Mouse (Mus musculus) midbrain, embryonic 16.5 days (tissue): ENCODE data around the gene Baz2b. TPM values are rescaled to one million over a fixed set of nuclear protein-coding genes. Genes with fewer than 3 reads are reported as not detected.
"Not testable (repeated sequence)": the region's sequence is repeated elsewhere in the genome, so short reads cannot be mapped to it uniquely, and the experiment has no call there.

Experiments used
- ATAC-seq: fragments of 200-750 bp; cut with Nextera tagmentation; 2 replicates; pipeline ENCODE4 v1.8.0; 2017; ENCODE audit warnings: moderate TSS enrichment
- H3K27ac ChIP-seq: fragments of 300-500 bp; sonication (generic); 2 replicates; pipeline ENCODE4 v1.5.1; 2014; ENCODE audit warnings: mild to moderate bottlenecking, low read length, mixed read lengths
- H3K27me3 ChIP-seq: fragments of 300-500 bp; sonication (generic); 2 replicates; pipeline ENCODE4 v1.6.1; 2014; ENCODE audit warnings: low read depth, low read length, mixed read lengths; ENCODE audit not compliant: control insufficient read depth, insufficient read depth
- H3K36me3 ChIP-seq: fragments of 300-500 bp; sonication (generic); 2 replicates; pipeline ENCODE4 v1.6.1; 2014; ENCODE audit warnings: mild to moderate bottlenecking, low read length, moderate library complexity, mixed read lengths; ENCODE audit not compliant: control insufficient read depth, insufficient read depth
- H3K4me1 ChIP-seq: fragments of 300-500 bp; sonication (generic); 2 replicates; pipeline ENCODE4 v1.6.1; 2014; ENCODE audit warnings: mild to moderate bottlenecking, low read length, mixed read lengths; ENCODE audit not compliant: control insufficient read depth, insufficient read depth
- H3K4me2 ChIP-seq: fragments of 300-500 bp; sonication (generic); 2 replicates; pipeline ENCODE4 v1.6.1; 2014; ENCODE audit warnings: mild to moderate bottlenecking, low read length, mixed read lengths
- H3K4me3 ChIP-seq: fragments of 300-500 bp; sonication (generic); 2 replicates; pipeline ENCODE4 v1.5.1; 2014; ENCODE audit warnings: low read depth, mild to moderate bottlenecking, low read length, moderate library complexity, mixed read lengths
- H3K9ac ChIP-seq: fragments of 300-500 bp; sonication (generic); 2 replicates; pipeline ENCODE4 v1.6.1; 2014; ENCODE audit warnings: low read depth, low read length, mixed read lengths
- H3K9me3 ChIP-seq: fragments of 300-500 bp; sonication (generic); replicated peaks from 2 replicates; pipeline ENCODE4 v1.6.1; 2014; ENCODE audit warnings: mild to moderate bottlenecking, low read length, mixed read lengths; ENCODE audit not compliant: control insufficient read depth, poor library complexity, severe bottlenecking
- WGBS: fragments of 180-500 bp; shearing (Covaris S2); extraction: QIAGEN DNeasy Blood & Tissue Kit; methylation state at CpG from one replicate; pipeline ENCODE4 v1.1.7; 2014; 5-methylcytosine and 5-hydroxymethylcytosine counted together
- polyA plus RNA-seq: library from polyadenylated mRNA; unstranded; fragments of >200 nt; fragmentation: Nextera tagmentation; extraction: Ambion mirVana; gene quantifications from 2 replicates; pipeline ENCODE4 v1.2.1, GENCODE M21; 2015

The Baz2b gene
- polyA plus RNA-seq, 1 experiment from 2014 or later = 75.3 TPM

DNA sequence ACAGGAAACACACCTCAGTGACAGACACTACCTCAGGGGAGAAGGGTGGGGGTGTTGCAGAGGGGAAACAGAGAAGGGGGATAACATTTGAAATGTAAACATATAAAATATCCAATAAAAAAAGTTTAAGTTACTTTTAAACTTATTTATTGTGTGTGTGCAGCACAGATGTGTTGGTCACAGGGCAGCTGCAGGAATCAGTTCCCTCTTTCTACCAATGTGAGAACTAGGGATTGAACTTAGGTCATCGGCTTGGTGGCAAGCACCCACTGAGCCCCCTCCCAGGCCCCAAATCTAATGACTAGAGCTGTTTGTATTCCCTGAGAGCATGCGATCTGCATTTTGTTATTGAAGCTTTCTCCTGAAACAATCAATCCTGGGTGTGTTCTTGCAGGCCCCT is 57.2 kb downstream of the Baz2b start:
- WGBS = 77% methylated on average over 2 of the region's 2 CpGs
- Histone ChIP-seq H3K27me3 (no peaks in the 10 kb centered on the region), H3K4me1 (no peaks in the 10 kb centered on the region), H3K4me2 (no peak overlapping the region), H3K9me3 (no peaks in the 10 kb centered on the region), H3K36me3 (no peaks in the 10 kb centered on the region), H3K9ac (no peak overlapping the region), H3K27ac (no peak overlapping the region), H3K4me3 (no peak overlapping the region)
- no peak for ATAC-seq

DNA sequence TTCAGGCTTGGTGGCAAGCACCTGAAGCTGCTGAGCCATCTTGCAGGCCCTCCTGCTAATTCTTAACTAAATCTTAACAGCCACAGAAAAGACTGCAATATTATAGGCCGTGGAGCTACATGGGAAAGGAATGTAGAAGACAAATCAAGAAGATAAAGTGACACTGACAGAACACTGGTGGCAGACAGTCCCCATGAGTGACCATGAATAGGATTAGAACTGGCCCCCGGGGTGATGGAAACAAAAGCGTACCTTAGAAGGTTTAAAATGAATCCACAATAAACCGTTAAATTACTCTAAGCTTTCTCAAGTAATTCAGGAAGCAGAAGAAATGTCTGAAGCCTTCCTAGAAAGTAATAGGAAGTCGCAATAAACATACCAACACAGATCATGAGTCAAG is 61.0 kb downstream of the Baz2b start:
- Histone ChIP-seq H3K4me2 (no peak overlapping the region), H3K4me1 (no peaks in the 10 kb centered on the region), H3K4me3 (no peak overlapping the region), H3K27ac (no peak overlapping the region), H3K9ac (no peak overlapping the region), H3K27me3 (no peaks in the 10 kb centered on the region), H3K9me3 (no peaks in the 10 kb centered on the region), H3K36me3 (no peaks in the 10 kb centered on the region)
- ATAC-seq = no peak
- WGBS = 28% methylated on average over 5 of the region's 5 CpGs

DNA sequence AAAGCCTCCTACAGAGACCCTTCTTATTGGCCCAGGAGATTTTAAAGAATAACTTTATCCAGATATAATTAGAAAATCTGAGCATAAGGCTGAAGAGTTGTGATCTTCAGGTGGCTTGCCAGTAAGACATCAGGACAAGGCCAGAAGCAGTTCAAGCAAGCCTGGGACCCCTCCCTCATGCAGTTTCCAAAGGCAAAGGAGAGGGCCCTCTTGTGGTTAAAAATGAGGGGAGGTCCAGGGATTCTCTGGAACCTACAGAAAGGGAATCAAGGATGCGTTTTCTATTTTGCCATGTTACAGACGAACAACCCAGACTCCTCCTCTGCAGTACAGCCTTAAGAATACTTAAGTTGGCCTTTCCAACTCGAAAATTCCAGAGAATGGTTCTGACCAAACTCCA is 62.2 kb downstream of the Baz2b start:
- Histone ChIP-seq H3K9me3 (no peaks in the 10 kb centered on the region), H3K27me3 (no peaks in the 10 kb centered on the region), H3K4me3 (no peak overlapping the region), H3K27ac (no peak overlapping the region), H3K9ac (no peak overlapping the region), H3K36me3 (no peaks in the 10 kb centered on the region), H3K4me2 (no peak overlapping the region), H3K4me1 (no peaks in the 10 kb centered on the region)
- 48% methylated on average over 3 of the region's 3 CpGs for WGBS
- ATAC-seq = no peak

DNA sequence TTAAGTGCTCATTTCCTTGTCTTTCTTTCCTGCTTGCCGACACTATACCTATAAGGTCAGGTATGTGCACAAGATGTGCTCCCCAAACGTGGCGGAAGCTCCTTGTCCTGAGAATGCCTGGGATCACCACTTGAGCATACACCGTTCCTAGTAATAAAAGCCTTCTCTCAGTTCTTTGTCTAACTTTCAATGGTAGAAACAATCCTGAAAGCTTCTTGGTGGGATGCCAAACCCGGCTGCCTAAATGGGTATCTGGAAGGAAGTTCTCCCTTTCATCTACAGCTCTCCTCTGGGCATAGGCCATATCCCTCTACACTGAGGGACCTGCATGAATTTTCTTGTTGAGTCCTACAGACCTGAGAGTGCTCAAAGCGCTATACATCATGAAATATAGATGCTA is 63.9 kb downstream of the Baz2b start:
- H3K36me3 ChIP-seq = no peaks in the 10 kb centered on the region
- H3K9me3 ChIP-seq = no peaks in the 10 kb centered on the region
- 37% methylated on average over 6 of the region's 6 CpGs for WGBS
- H3K27ac ChIP-seq = no peak overlapping the region
- no peaks in the 10 kb centered on the region for H3K27me3 ChIP-seq
- no peak overlapping the region for H3K9ac ChIP-seq
- no peak overlapping the region for H3K4me2 ChIP-seq
- no peak for ATAC-seq
- H3K4me3 ChIP-seq = no peak overlapping the region
- H3K4me1 ChIP-seq = no peaks in the 10 kb centered on the region

DNA sequence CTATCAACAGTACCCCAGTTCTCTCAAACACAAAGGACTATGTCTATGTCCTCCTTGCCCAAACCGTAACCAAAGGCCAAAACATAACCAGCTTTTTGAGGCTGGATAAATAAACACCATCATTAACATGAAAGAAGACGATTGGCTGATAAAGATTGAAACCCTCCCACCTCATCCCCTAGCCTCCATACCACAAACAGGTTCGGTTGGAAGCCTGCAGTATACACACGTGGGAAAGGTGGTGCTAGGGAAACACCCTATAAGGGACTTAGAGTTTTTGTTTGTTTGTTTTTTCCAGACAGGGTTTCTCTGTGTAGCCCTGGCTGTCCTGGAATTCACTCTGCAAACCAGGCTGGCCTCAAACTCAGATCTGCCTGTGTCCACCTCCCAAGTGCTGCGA is 66.3 kb downstream of the Baz2b start:
- H3K4me3 ChIP-seq = no peak overlapping the region
- no peaks in the 10 kb centered on the region for H3K36me3 ChIP-seq
- no peak overlapping the region for H3K27ac ChIP-seq
- H3K27me3 ChIP-seq = no peaks in the 10 kb centered on the region
- H3K9me3 ChIP-seq = no peaks in the 10 kb centered on the region
- H3K9ac ChIP-seq = no peak overlapping the region
- WGBS = 69% methylated on average over 5 of the region's 5 CpGs
- no peaks in the 10 kb centered on the region for H3K4me1 ChIP-seq
- no peak for ATAC-seq
- no peak overlapping the region for H3K4me2 ChIP-seq

DNA sequence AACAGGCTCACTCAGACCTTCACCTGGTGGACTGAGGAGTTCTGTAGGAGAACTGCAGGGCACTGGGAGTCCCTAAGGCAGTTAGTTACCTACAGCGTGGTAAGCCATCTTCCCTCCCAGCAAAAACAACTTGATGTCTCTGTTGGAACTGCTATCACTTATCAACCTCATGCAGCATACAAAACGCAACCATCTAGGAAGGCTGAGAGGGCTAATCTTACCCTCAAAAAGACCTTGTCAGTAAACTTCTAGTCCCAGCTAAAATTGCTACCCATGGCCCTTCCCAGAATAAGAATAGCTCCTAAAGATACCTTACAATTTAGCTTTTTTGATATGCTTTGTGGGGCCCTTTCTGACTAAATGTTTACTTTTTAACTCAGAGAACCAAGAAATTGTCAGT is 67.4 kb downstream of the Baz2b start:
- no peaks in the 10 kb centered on the region for H3K4me1 ChIP-seq
- no peaks in the 10 kb centered on the region for H3K36me3 ChIP-seq
- no peak overlapping the region for H3K27ac ChIP-seq
- no peaks in the 10 kb centered on the region for H3K9me3 ChIP-seq
- ATAC-seq = no peak
- no peak overlapping the region for H3K4me2 ChIP-seq
- no peak overlapping the region for H3K4me3 ChIP-seq
- WGBS = 85% methylated on average over 2 of the region's 2 CpGs
- H3K27me3 ChIP-seq = no peaks in the 10 kb centered on the region
- no peak overlapping the region for H3K9ac ChIP-seq

DNA sequence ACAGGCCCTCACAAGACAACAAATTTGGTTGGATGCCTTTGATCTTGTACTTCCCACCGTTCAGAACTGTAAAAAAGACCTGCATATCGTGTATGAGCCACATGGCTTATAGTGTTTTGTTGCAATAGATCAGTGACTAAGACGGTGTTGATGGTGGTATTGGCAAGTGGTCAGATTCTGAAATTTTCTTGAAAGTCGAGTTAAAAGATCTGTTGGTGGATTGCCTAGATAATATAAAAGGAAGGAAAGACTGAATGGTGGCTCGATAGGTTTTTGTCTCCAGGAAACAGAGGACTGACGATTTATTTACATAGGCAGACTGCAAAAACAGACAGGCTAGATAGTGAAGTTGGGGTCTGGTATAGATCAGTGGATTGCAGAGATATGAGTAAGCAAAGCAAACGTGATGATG is 70.9 kb downstream of the Baz2b start:
- Histone ChIP-seq H3K4me3 (no peak overlapping the region), H3K4me2 (no peak overlapping the region), H3K27me3 (no peaks in the 10 kb centered on the region), H3K9me3 (no peaks in the 10 kb centered on the region), H3K36me3 (no peaks in the 10 kb centered on the region), H3K4me1 (no peaks in the 10 kb centered on the region), H3K9ac (no peak overlapping the region), H3K27ac (no peak overlapping the region)
- WGBS = 71% methylated on average over 7 of the region's 7 CpGs
- ATAC-seq = no peak

DNA sequence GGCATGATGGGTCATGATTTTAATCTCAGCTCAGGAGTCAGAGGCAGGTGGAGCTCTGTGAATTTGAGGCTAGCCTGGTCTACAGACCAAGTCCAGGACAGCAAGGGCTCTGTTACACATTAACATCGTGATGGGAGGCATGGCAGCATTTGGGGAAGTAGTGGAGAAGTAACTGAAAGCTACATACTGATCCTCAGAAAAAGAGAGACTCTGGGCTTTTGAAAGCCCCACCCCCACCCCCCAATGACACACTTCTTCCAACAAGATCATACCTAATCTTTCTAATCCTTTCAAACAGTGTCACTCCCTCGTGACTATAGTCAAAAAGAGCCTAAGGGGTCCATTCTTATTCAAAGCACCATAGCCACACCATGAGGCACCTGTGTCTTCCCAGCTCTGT is 73.8 kb downstream of the Baz2b start:
- H3K27me3 ChIP-seq = no peaks in the 10 kb centered on the region
- H3K36me3 ChIP-seq = no peaks in the 10 kb centered on the region
- H3K9ac ChIP-seq = no peak overlapping the region
- H3K4me3 ChIP-seq = no peak overlapping the region
- H3K4me1 ChIP-seq = no peaks in the 10 kb centered on the region
- peaks cover 3% of the 10 kb centered on the region; the same call in 1 of the 2 replicates for H3K9me3 ChIP-seq
- no peak overlapping the region for H3K4me2 ChIP-seq
- ATAC-seq = no peak
- 52% methylated on average over 2 of the region's 2 CpGs for WGBS
- no peak overlapping the region for H3K27ac ChIP-seq

DNA sequence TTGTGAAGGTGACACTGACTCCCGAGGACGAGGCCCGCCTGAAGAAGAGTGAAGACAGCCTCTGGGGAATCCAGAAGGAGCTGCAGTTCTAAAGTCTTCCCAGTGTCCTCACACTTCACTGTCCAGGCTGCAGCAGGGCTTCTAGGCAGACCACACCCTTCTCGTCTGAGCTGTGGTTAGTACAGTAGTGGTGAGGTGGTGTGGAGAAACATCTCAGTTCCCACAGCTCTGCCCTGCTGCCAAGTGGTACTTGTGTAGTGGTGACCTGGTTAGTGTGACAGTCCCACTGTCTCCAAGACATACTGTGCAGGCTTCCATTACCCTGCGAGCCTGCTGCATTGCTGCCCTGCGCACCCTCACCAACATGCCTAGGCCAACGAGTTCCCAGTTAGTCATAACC is 74.7 kb downstream of the Baz2b start:
- WGBS = 94% methylated on average over 7 of the region's 7 CpGs
- not testable (repeated sequence) for H3K4me1 ChIP-seq, H3K4me3 ChIP-seq, ATAC-seq, H3K27ac ChIP-seq, H3K9me3 ChIP-seq, H3K9ac ChIP-seq, H3K36me3 ChIP-seq, H3K27me3 ChIP-seq, H3K4me2 ChIP-seq

DNA sequence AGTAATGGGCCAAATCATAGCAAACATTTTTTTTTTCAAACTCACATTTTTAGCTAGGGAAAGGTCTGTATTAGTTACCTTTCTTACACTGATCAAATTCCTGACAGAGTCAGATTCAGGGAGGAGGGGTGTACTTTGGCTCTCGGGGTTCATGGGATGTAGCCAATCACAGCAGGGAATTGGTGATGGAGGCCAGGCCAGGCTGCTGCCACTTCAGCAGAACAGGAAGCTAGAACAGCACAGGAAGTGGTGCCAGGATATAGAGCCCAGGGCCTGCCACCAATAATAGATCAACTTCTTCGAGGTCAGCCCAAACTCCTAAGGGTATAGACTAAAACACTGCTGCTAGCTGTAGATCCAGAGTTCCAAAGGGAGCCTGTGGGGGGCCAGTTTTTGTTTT is 76.6 kb downstream of the Baz2b start:
- no peak for ATAC-seq
- no peak overlapping the region for H3K4me3 ChIP-seq
- no peak overlapping the region for H3K4me2 ChIP-seq
- WGBS = 79% methylated on average over 2 of the region's 2 CpGs
- no peak overlapping the region for H3K27ac ChIP-seq
- no peaks in the 10 kb centered on the region for H3K27me3 ChIP-seq
- no peak overlapping the region for H3K9ac ChIP-seq
- peaks cover 3% of the 10 kb centered on the region; the same call in 1 of the 2 replicates for H3K9me3 ChIP-seq
- H3K4me1 ChIP-seq = no peaks in the 10 kb centered on the region
- no peaks in the 10 kb centered on the region for H3K36me3 ChIP-seq
